Mouse (Mus musculus) B cell, adult 2 months (primary cell): ENCODE results near the gene Fads2.
A peak's percentile ranks its signal among the peaks of the same experiment; 100 is the strongest.
"Not testable (repeated sequence)": the region's sequence is repeated elsewhere in the genome, so short reads cannot be mapped to it uniquely, and the experiment has no call there.

Source experiments
- DNase-seq, 2 experiments: peaks; one replicate each; pipeline ENCODE4 v3.0.0; 2022

Fads2 gene

GRCm38 (mm10) chr19:10101341-10102053 lies at the start of gene Fads2:
TSS of gene Fads2 (minus strand) at chr19:10101746.
- DNase-seq: peak; percentile 38 to 42

GRCm38 (mm10) chr19:10149189-10149588 lies 47.6 kb upstream of the Fads2 start:
- no peak for DNase-seq

GRCm38 (mm10) chr19:10148555-10148954 lies 47.0 kb upstream of the Fads2 start:
- DNase-seq: no peak

GRCm38 (mm10) chr19:10144464-10144863 lies 42.9 kb upstream of the Fads2 start:
- DNase-seq: no peak

- DNase-seq: no peak
Measured at GRCm38 (mm10) chr19:10143667-10144066, 42.1 kb upstream of the Fads2 start.

- no peak for DNase-seq
Measured at GRCm38 (mm10) chr19:10139736-10140135, 38.2 kb upstream of the Fads2 start.

GRCm38 (mm10) chr19:10137423-10137822 lies 35.9 kb upstream of the Fads2 start:
- DNase-seq: no peak

- no peak for DNase-seq
Measured at GRCm38 (mm10) chr19:10134692-10135091, 33.1 kb upstream of the Fads2 start.

GRCm38 (mm10) chr19:10129547-10129946 lies 28.0 kb upstream of the Fads2 start:
- DNase-seq: not testable (repeated sequence)

- no peak for DNase-seq
Measured at GRCm38 (mm10) chr19:10126479-10127250, 25.1 kb upstream of the Fads2 start.

GRCm38 (mm10) chr19:10123892-10124634 lies 22.5 kb upstream of the Fads2 start:
- no peak for DNase-seq

- DNase-seq: no peak
Measured at GRCm38 (mm10) chr19:10122021-10122631, 20.6 kb upstream of the Fads2 start.

- DNase-seq: no peak
Measured at GRCm38 (mm10) chr19:10116641-10117040, 15.1 kb upstream of the Fads2 start.

GRCm38 (mm10) chr19:10115373-10116158 lies 14.0 kb upstream of the Fads2 start:
- DNase-seq: no peak

- DNase-seq: no peak
Measured at GRCm38 (mm10) chr19:10112956-10113355, 11.4 kb upstream of the Fads2 start.

GRCm38 (mm10) chr19:10108666-10109065 lies 7.1 kb upstream of the Fads2 start:
- DNase-seq: no peak

- DNase-seq: no peak
Measured at GRCm38 (mm10) chr19:10108129-10108528, 6.6 kb upstream of the Fads2 start.

GRCm38 (mm10) chr19:10107051-10107611 lies 5.6 kb upstream of the Fads2 start:
- no peak for DNase-seq

GRCm38 (mm10) chr19:10106634-10107033 lies 5.1 kb upstream of the Fads2 start:
- no peak for DNase-seq

GRCm38 (mm10) chr19:10105034-10105493 lies 3.5 kb upstream of the Fads2 start:
- no peak for DNase-seq

- DNase-seq: no peak
Measured at GRCm38 (mm10) chr19:10104234-10104633, 2.7 kb upstream of the Fads2 start.
